Mouse (Mus musculus) embryo, embryonic 10.5 days (tissue): Measurements from ENCODE around the gene Mycn.

ENCODE experiments used
- DNase-seq: peaks from one replicate; pipeline ENCODE4 v3.0.0-alpha.2; 2015; ENCODE audit warnings: low spot score

Mycn gene

DNA sequence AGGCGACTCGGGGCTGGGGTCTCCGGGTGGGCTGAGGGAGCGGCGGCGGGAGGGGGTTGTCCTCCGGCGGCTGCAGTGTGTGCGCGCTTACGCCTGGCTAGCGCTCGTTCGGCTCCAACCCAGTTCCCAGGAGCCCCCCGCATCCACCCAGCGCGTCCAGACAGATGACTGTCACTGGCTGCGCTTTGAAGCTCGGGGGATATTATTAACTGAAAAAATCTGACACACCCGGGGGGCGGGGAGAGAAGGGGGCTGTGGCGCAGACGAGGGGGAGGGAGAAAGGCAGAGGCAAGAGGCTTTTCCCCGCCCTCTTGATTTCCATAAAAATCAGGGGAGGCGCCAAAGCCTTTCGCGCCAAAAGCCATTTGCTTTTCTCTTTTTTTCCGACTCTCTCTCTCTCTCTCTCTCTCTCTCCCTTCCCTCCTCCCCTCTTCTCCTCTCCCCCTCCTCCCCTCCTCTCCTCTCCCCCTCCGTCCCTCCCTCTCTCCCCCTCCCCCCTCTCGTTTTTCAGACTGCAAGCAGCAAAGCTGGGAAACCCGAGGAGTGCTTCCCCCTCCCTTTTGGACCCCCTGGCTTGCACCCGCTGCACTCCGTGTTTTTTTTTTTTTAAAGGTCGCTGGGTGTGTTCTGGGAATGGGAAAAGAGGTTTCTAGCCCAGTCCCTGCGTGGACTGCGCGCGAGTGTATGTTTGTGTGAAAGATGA lies at the start of gene Mycn:
Gene Mycn, minus strand, starts transcription at position 254 of the 703 bp plus-strand sequence.
- DNase-seq: peak; percentile 99

DNA sequence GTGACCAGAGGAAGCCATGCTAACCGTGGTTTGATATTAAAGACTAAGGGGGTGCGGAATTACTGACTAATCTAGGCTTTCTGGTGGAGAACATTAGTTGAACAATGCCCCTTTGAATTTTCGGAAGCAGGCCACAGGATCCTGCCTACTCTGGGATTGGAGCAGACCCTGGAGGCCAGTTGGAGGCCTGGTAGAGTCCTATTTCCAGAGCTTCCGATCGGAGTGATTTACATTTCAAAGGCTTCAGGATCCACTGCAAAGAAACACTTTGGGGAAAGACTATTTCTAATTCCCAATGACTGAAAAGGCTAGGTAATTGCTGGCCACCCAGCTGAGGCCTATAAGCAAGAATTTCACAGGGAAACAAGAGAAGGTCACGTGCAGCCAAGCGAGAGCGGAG lies 45.7 kb upstream of the Mycn start:
- no peak for DNase-seq

DNA sequence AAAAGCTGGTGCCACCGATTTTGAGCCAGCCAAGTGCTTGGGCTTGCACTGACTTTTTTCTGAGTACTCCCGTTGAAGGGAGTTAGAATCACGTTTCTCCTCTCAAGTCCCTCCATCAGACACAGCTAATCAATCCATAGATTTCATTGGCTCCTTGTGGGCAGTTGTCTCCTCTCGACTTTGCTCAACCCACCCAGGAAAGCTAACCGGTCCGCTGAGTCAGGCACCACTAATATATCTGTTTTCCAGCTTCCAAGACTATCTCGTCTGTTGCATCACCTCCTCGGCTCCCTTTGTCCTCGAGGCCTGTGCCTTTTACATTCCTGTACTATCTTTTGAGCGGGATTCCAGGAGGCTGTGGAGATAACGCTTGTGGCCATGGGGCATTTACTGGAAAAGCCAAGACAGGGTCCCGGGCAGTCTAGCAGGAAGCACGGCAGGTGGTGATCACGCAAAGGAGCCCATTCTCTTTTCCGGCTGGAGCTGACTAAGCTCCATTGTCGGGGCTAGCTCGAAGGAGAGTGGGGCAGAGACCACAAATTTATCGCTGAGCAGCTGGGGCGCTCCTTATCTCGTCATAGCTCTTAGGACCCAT lies 45.0 kb upstream of the Mycn start:
- DNase-seq: no peak

DNA sequence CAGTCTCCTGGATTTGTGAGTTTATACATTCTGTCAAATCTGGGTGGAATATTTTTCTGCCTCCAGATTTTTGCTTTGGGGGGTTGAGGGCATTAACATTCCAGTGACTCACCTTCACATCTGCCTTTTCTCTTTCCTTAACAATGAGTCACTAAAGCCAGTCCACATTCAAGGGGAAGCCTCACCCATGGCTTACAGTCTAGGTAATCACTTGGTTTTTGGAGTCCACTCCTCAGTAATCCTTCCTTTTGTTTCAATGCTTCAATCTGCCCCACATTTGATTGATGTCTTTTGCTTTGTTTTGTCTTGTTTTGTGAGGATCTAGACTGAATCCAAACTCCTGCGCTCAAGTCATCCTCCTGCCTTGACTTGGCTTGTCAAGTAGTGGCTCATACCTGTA lies 41.3 kb upstream of the Mycn start:
- DNase-seq: no peak

DNA sequence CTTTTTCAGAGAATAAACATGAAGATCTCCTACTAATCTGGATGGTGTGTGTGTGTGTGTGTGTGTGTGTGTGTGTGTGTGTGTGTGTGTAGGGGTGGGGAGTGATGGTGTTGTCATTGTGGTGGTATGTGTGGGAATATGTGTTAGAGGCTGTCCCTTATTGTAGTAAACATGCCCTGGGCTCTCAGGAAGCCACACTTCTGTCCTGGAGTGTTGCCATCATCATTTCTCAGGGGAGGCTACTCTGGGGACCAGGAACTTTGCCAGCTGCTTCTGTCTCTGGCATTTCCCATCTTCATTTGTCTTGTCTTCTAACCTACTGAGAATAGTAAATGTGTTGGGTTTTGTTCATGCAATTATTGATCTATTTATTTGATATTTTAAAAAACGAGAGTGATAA lies 33.7 kb upstream of the Mycn start:
- no peak for DNase-seq

DNA sequence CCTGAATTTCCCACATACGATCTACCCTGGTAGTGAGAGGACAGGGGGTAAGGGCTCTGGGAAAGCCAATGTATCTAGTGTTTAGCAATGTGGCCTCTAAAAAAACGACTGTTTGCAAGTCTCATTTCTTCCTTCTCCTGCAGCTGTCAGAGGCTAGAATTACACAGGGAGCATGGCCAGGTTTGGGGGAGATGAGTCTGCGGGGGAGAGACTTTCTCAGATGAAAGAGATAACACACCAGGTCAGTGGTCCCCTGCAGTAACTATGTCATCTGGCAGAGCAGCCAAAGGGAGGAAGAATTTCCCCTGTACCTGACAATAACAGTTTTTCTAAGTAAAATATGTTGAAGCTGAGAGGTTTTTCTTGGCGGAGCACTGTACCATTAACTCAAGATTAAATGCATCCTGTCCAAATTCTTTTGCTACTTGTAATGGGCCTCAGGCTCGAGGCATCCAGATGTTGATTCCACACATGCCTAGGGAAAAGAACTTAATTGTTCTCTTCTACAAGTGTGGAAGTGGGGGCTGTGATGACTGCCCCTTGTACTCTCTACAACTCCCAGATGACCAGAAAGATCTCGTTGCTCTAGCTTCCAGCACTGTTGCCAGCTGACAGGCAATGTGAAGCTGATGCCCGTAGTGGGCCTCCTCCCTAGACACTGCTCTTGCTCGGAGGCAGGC lies 31.2 kb upstream of the Mycn start:
- peak; percentile 36 for DNase-seq

DNA sequence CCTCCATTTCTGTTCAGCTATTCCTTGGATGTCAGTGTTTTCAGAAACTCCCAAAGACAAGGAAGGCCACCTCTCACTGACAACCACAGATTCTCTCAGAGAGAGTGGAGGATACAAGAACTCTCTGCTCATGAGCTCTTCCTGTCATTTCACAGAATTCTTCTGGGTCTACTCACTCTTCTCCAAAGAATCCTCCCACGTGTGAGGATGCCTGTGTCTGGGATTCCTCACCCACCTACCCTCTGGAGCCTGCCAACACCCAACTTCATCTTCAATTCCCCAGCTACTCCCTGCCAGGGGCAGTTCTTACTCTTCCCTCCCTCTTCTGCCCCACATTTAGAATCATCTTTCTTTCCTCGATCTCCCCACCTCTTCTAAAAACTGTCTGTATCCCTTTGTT lies 26.2 kb upstream of the Mycn start:
- no peak for DNase-seq

DNA sequence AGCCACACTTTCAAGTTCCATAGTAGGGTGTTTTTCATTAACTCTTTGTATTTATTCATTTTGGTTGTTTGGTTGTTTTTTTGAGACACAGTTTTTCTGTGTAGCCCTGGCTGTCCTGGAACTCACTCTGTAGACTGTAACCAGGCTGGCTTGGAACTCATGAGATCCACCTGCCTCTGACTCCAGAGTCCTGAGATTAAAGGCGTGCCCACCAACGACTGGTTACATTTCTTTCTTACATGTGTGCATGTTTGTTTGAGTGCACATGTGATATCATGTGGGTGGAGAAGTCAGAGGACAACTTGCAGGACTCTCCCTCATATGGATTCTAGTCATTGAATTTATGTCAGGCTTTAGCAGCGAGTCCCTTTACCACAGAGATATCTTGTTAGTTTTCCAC lies 23.1 kb upstream of the Mycn start:
- DNase-seq: no peak

DNA sequence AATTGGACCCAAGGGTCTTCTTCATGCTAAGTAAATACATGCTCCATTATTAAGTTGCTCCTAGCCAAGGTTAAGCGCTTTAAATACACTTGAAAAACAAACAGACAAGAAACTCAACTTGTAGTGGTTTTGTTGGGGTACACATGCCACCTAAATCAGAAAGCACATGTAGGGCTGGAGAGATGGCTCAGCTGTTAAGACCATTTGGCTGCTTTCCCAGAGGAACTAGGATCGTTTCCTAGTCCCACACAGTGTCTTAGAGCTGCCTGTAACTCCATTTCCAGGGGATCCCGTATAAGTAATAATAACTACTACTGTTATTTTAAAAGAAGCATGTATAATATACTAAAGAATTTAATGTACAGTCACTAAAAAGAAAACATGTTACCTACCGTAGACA lies 5.9 kb upstream of the Mycn start:
- no peak for DNase-seq

DNA sequence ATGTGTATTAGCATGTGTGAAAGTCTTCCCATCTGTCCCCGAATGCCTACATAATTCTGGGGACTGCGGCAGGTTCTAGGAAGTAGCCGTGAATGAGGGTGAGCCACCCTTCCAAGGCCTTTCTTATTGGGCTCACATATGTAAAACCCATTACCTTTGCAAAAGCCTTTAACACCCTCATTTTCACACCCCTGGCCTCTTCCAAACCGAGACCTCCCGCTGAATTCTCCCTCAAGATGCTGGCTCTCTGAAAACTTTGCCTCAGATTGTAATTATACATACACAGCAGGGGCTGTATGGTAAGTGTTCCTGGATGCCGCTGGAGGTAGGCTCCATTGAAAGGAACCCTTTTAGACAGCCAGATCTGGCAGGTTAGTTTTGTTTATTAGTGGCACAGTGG lies 1.6 kb upstream of the Mycn start:
- DNase-seq: no peak

DNA sequence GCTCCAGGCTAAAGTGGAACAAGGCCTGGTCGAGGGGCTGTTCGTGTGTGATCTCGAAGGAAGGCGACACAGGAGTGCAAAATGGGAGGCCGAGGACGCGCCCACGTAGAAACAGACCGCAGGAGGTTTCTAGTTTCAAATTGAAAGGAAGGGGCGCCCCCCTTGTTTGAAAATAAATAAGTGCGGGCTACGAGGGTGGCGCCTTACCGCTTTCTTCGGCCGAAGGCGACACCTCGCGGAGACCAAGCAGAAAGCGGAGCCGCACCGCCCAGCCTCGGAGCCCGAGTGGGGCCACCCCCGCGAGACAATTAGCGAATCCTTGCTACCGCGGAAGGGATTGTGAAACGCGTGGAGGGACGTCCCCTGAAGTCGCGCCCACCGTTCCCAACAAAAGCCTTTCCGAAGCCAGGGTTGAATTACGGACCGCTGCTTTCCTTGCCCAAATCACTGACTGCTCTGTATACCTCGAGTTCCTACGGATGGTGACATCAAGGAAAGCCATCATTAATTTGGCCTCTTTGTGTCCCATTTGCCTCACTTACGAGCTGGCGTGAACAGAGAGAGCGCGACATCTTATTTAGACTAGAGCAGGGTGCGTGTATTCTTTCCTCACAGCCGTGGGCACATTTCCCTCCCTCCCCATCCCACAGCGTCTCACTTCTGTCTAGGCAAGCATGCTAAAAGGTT lies 793 bp upstream of the Mycn start:
- DNase-seq: peak; percentile 96

DNA sequence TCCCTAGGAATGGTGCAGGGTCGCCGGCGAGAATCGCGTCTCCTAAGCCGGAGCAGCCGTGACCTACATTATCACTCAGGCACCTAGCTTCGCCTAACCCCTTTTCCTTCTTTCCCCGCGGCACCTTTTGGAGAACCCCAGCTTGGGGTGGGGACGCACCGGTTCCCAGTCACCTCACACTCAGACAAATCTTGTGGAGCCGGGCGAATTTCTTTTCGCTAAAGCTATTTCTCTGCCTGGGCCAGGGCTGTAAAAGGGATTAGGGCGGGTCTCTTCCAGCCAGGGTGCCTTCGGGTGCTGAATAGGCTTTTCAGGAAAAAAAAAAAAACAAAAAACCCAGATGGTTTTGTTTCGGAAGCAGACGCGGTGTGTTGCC lies 597 bp downstream of the Mycn start:
- DNase-seq: peak; percentile 51

DNA sequence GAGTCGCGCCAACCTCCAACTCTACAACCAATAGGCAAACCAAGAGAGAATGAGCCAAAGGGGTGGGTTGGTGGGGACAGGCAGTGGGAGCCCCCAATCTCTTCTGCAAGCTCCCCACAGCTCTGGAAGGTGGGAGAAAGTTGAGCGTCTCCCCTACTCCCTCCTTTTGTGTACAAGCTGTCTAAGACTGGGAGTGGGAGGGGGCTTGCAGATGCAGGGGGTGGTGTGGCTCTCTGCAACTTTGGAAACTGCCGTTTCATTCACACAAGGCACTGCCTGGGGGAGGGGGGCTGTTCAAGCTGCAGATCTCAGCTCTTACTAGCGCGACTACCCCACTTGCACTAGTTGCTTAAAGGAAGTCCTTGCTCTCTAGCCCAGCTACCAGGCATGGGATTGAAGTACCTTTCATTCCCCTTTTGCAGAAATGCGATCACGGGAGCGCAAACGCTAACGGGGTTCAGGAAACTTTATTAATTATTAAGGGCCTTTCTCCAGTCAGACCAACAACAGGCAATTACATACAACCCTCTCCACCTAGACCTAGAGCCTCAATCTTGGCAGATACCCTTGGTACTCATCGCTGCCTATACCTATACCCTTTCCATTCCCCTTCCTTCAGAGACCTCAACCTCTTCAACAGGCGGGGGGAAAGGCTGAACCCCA lies 1.1 kb downstream of the Mycn start:
- DNase-seq: peak; percentile 83

DNA sequence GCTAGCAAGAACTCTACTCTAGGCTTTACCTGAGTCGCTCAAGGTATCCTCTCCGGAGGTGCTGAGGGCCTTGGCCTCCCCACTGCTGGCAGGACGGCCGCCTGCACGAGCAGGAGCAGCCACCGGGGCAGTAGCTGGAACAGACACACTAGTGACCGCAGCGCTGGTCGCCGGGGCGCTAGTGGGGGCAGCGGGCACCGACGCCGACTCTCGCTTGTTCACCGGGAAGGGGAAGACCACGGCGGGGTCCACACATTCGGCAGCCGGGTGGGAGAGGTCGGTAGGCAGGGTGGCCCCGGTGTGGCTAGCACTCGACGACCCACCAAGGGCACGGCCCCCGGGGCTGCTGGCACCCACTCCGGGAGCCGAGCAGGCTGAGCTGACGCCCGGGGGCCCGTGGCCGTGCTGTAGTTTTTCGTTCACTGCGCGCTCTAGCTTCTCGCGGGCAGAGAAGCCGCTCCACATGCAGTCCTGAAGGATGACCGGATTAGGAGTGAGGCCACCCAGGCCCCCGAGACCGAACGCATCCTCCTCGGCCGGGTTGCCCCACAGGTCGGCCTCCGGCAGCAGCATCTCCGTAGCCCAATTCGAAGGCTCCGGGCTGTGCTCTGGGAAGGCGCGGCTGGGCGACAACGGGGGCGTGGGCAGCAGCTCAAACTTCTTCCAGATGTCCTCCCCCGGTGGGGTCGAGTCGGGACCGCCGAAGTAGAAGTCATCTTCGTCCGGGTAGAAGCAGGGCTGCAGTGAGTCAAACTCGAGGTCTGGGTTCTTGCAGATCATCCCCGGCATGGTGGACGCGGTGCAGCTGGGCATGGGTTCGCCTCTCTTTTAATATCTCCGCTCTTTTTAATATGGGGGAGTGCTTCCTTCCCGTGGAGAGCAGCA lies 1.9 kb downstream of the Mycn start:
- DNase-seq: no peak

DNA sequence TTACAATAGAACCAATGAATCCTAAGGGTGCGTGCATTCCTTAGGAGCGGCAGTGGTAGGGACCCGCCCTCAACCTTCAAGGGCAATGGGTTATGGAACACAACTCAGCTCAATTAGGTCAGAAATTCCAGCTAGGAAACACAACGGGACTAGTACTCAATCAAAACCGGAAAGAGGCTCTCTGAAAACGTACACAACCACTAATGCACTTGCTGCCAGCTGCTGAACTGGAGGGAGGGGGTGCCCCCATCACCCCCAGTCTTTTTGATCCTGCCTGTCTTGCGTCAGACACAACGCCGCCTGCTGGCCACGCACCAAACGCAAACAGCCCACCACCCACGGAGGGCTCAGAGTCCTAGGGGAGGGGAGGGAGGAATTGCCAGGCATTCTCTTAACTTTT lies 2.9 kb downstream of the Mycn start:
- peak; percentile 90 for DNase-seq

DNA sequence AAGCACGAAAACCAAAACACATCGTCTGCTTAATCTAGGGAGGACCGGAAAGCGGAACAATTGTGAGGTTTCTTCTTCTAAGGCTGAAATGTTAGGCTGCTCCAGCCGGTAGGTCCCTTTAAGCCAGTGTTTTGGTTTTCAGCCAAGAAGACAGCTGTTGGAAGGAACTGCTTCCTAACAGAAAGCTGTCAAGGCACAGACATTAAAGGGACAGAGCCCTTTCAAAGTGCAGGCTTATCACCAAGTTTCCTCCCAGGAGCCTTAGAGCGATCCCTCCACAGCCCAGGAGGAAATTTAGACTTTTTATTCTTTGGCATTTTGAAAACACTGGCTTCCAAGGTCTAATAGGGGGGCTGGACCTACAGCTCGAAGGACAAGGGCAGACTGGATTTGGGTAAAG lies 3.4 kb downstream of the Mycn start:
- DNase-seq: peak; percentile 71

DNA sequence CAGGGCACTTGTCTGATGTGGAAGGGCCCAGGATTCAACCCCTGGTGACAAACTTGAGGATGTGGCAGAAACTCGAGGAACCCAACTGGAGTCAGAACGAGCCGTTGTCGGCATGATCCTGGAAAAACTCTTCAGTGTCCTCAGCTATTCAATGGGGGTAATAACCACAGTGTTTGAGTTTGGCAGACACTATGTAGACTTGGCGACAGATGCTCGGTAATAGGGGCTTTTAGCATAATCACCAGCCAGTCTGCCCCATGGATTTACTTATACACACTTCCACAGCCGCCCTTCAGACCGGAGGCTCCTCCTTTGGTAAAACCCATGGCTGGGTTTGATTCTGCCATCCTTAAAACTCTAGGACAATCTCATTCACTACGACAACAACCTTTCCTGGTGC lies 4.0 kb downstream of the Mycn start:
- no peak for DNase-seq

DNA sequence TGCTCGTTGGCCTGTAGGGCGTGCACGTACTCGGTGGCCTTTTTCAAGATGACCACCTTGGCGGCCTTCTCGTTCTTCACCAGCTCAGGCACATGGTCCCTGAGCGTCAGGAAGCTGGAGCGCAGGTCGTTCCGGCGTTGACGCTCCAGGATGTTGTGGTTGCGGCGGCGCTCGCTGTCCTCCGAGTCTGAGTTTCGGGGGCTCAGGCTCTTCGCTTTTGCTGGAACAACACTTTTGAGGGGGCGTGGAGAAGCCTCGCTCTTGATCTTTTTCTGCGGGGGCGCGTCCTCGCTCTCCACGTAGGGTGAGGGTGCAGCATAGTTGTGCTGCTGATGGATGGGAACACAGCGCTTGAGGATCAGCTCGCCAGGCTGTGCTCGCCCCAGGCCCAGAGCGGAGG lies 4.6 kb downstream of the Mycn start:
- no peak for DNase-seq

DNA sequence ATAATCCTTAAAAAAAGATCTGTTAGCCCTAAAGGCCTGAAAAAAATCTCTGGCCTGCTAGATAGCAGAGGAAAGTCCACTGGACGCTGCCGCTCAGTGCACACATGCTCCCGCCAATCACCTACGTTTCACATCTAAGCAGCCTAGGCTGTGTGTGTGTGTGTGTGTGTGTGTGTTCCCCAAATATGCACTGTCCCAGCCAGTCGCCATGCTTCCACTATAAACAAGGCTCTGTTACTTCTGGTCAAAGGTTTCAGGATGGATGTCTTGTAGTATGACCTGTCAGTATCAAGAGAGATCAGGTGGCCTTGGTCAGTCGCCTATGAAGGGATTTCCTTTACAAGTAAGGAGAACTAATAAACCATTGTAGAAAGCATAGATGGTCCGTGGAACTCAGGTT lies 9.5 kb downstream of the Mycn start:
- DNase-seq: no peak

DNA sequence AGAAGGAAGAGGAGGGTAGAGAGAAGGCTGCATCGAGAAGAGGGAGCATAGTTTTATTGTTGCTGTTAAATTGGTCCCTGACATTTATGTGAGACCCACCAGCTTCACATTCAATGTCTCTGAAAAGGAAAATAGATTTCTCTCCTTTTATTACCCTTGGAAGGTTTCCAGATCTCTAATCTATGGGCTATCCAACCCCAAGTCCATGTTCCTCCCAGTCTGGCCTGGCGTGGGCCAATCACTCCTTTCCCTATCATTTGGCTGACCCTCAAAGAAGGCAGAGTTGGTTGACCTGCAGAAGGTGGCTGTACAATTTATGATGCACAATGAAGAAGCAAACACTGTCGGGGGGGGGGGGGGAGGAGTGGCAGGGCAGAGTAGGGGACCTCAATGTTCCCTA lies 13.5 kb downstream of the Mycn start:
- DNase-seq: no peak

DNA sequence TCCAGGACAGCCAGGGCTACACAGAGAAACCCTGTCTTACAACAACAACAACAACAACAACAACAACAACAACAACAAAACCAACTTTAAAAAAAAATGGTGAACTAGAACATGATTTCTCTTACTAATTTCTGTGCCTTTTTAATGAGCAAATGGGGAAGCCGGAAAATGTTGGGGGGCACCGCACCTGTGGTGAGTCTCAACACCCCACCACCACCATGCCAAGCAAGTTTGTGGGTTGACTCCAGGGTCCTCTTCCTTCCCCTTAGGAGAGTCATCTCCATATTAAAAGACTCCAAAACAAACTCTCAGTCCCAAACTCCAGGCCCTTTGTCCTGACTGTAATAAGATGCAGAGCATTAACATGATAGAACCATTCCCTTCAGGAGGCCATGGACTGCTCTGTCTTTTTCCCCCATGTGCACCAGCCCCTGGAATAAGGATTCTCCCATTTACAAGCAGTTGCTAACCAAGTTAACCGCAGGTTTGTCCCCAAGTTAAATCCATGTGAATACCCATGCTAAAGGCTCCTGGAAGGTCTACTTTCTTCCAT lies 14.7 kb downstream of the Mycn start:
- no peak for DNase-seq
